Mouse (Mus musculus): Measurements from ENCODE around the gene Dbh.
A peak's percentile ranks its signal among the peaks of the same experiment; 100 is the strongest.

The Dbh gene

GRCm38 (mm10) chr2:27163851-27164250, 1.2 kb upstream of the Dbh start:
- no peak for DNase-seq (ENCODE audit: low read depth)

GRCm38 (mm10) chr2:27166074-27166473, 1.0 kb downstream of the Dbh start:
- DNase-seq (ENCODE audit: low read depth): no peak

GRCm38 (mm10) chr2:27166999-27167398, 2.0 kb downstream of the Dbh start:
- no peak for DNase-seq (ENCODE audit: low read depth)

GRCm38 (mm10) chr2:27174242-27174641, 9.2 kb downstream of the Dbh start:
- no peak for DNase-seq (ENCODE audit: low read depth)

- DNase-seq (ENCODE audit: low read depth): no peak
Observed at GRCm38 (mm10) chr2:27175696-27176267, 10.7 kb downstream of the Dbh start.

GRCm38 (mm10) chr2:27179101-27179500, 14.1 kb downstream of the Dbh start:
- DNase-seq (ENCODE audit: low read depth): no peak

- no peak for DNase-seq (ENCODE audit: low read depth)
Observed at GRCm38 (mm10) chr2:27181907-27182306, 16.9 kb downstream of the Dbh start.

GRCm38 (mm10) chr2:27183734-27184133, 18.7 kb downstream of the Dbh start:
- no peak for DNase-seq (ENCODE audit: low read depth)

GRCm38 (mm10) chr2:27187531-27187930, 22.5 kb downstream of the Dbh start:
- peak; percentile 73 for DNase-seq (ENCODE audit: low read depth)

GRCm38 (mm10) chr2:27189994-27190393, 25.0 kb downstream of the Dbh start:
- no peak for DNase-seq (ENCODE audit: low read depth)

- DNase-seq (ENCODE audit: low read depth): peak; percentile 37
Observed at GRCm38 (mm10) chr2:27198551-27199246, 33.7 kb downstream of the Dbh start.

- DNase-seq (ENCODE audit: low read depth): no peak
Observed at GRCm38 (mm10) chr2:27200586-27200985, 35.6 kb downstream of the Dbh start.

- DNase-seq (ENCODE audit: low read depth): no peak
Observed at GRCm38 (mm10) chr2:27205666-27206065, 40.6 kb downstream of the Dbh start.

GRCm38 (mm10) chr2:27206128-27206797, 41.2 kb downstream of the Dbh start:
- DNase-seq (ENCODE audit: low read depth): no peak

- DNase-seq (ENCODE audit: low read depth): no peak
Observed at GRCm38 (mm10) chr2:27207126-27207525, 42.1 kb downstream of the Dbh start.

GRCm38 (mm10) chr2:27209370-27209769, 44.3 kb downstream of the Dbh start:
- no peak for DNase-seq (ENCODE audit: low read depth)

- DNase-seq (ENCODE audit: low read depth): peak; percentile 31
Observed at GRCm38 (mm10) chr2:27209816-27210215, 44.8 kb downstream of the Dbh start.

- DNase-seq (ENCODE audit: low read depth): peak; percentile 61
Observed at GRCm38 (mm10) chr2:27210255-27210654, 45.2 kb downstream of the Dbh start.

GRCm38 (mm10) chr2:27210676-27211210, 45.7 kb downstream of the Dbh start:
- DNase-seq (ENCODE audit: low read depth): no peak

GRCm38 (mm10) chr2:27211966-27212893, 47.2 kb downstream of the Dbh start:
- DNase-seq (ENCODE audit: low read depth): no peak

- DNase-seq (ENCODE audit: low read depth): no peak
Observed at GRCm38 (mm10) chr2:27215537-27215936, 50.5 kb downstream of the Dbh start.

- no peak for DNase-seq (ENCODE audit: low read depth)
Observed at GRCm38 (mm10) chr2:27218121-27218544, 53.1 kb downstream of the Dbh start.

All from induced T-regulatory cell, adult 2 months (primary cell).